Mouse (Mus musculus): ENCODE data around the gene Cdon.

- no peak for TF ChIP-seq CTCF (IDR thresholded peaks at IDR 0.05; ENCODE audit: borderline replicate concordance, insufficient read depth, low read depth, low read length)
- TF ChIP-seq POLR2A (IDR thresholded peaks at IDR 0.05; ENCODE audit: borderline replicate concordance, insufficient read depth, low read length): no peak
These were observed 124.8 kb downstream of the Cdon start for GRCm38 (mm10) chr9:35545704-35546103.

Measured in cerebellum, adult 2 months (tissue).